Mouse (Mus musculus) embryonic facial prominence, embryonic 14.5 days (tissue): ENCODE measurements at regions not wholly inside any gene's neighbourhood (a gene's known extent, or its start where the extent isn't known, plus 50 kb on each side); places are given as distances from the start of the nearest gene placed in this dataset.

Experiments used
- ATAC-seq: fragments of 200-750 bp; cut with Nextera tagmentation; 2 replicates; pipeline ENCODE4 v1.8.0; 2017; ENCODE audit warnings: low read depth, moderate number of reproducible peaks, moderate TSS enrichment
- DNase-seq: peaks from one replicate; pipeline ENCODE4 v3.0.0-alpha.2; 2015; ENCODE audit warnings: low spot score
- H3K27ac ChIP-seq: fragments of 300-500 bp; sonication (generic); replicated peaks from 2 replicates; pipeline ENCODE4 v1.5.1; 2014; ENCODE audit warnings: low read depth, mild to moderate bottlenecking, low read length, moderate library complexity
- H3K27me3 ChIP-seq: fragments of 300-500 bp; sonication (generic); replicated peaks from 2 replicates; pipeline ENCODE4 v1.6.1; 2014; ENCODE audit warnings: low read length; ENCODE audit not compliant: control insufficient read depth, insufficient read depth
- H3K36me3 ChIP-seq: fragments of 300-500 bp; sonication (generic); 2 replicates; pipeline ENCODE4 v1.6.1; 2014; ENCODE audit warnings: low read length, mixed read lengths; ENCODE audit not compliant: control insufficient read depth, insufficient read depth
- H3K4me1 ChIP-seq: fragments of 300-500 bp; sonication (generic); 2 replicates; pipeline ENCODE4 v1.6.1; 2014; ENCODE audit warnings: antibody characterized with exemption, low read length; ENCODE audit not compliant: control insufficient read depth, insufficient read depth
- H3K4me2 ChIP-seq: fragments of 300-500 bp; sonication (generic); 2 replicates; pipeline ENCODE4 v1.6.1; 2014; ENCODE audit warnings: low read depth, mild to moderate bottlenecking, low read length, moderate library complexity, mixed read lengths
- H3K4me3 ChIP-seq: fragments of 300-500 bp; sonication (generic); 2 replicates; pipeline ENCODE4 v1.5.1; 2014; ENCODE audit warnings: low read depth, mild to moderate bottlenecking, low read length
- H3K9ac ChIP-seq: fragments of 300-500 bp; sonication (generic); 2 replicates; pipeline ENCODE4 v1.6.1; 2014; ENCODE audit warnings: low read depth, mild to moderate bottlenecking, low read length, moderate library complexity, mixed read lengths
- H3K9me3 ChIP-seq: fragments of 300-500 bp; sonication (generic); 2 replicates; pipeline ENCODE4 v1.6.1; 2016; ENCODE audit warnings: low read length; ENCODE audit not compliant: control insufficient read depth
- WGBS: fragments of 180-500 bp; shearing (Covaris S2); extraction: QIAGEN DNeasy Blood & Tissue Kit; methylation state at CpG from one replicate; pipeline ENCODE4 v1.1.7; 2014; 5-methylcytosine and 5-hydroxymethylcytosine counted together

DNA sequence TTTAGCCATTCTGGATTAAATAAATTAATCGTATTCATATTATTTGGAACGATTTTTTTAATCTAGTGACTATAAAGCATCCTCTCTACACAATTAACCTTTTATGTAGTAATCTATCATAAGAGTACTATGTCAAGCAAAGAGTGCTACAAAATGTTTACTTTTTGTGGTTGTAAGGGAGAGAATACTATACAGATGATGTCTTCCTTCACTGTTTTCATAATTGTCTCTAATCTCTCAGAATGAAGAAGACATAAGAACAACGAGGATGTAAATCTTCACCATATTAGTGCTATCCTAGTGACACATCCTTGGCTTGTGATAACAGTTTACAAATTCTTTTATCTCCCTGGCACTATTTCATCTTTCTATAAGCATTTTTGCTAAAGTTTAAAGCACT, 735.6 kb downstream of the Flrt2 start:
- H3K9ac ChIP-seq: no peak overlapping the region
- H3K27me3 ChIP-seq: no peaks in the 10 kb centered on the region
- no peaks in the 10 kb centered on the region for H3K4me1 ChIP-seq
- no peak overlapping the region for H3K4me2 ChIP-seq
- no peak overlapping the region for H3K4me3 ChIP-seq
- ATAC-seq: no peak
- H3K27ac ChIP-seq: no peak overlapping the region
- H3K9me3 ChIP-seq: no peaks in the 10 kb centered on the region
- H3K36me3 ChIP-seq: no peaks in the 10 kb centered on the region
- no peak for DNase-seq
- 83% methylated on average over 3 of the region's 3 CpGs for WGBS

- Histone ChIP-seq H3K4me2 (no peak overlapping the region), H3K4me1 (no peaks in the 10 kb centered on the region), H3K27me3 (no peaks in the 10 kb centered on the region), H3K9ac (no peak overlapping the region), H3K27ac (no peak overlapping the region), H3K36me3 (no peaks in the 10 kb centered on the region), H3K9me3 (no peaks in the 10 kb centered on the region), H3K4me3 (no peak overlapping the region)
- no peak for DNase-seq
- ATAC-seq: no peak
- WGBS: 81% methylated on average over 3 of the region's 3 CpGs
Measured at GRCm38 (mm10) chr12:96442546-96442945, 750.5 kb downstream of the Flrt2 start.

DNA sequence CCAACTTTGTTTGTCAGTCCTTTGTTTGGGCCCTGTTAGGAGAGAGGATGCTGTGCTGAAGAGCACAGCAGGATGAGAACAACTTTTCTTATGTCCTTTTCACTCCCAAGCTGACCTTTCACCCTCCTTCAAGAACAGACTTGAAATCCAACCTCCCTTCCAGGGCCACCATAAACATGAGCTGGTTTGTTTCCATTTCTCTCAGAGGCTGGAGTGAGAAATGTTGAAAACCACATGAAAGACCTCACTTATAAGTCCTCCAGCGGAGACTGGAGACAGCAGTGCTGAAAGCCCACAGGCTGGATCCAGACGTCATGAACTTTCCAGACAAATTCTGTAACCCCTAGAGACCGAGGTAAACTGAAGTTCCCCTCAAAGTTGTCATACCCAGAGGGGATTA, 761.3 kb downstream of the Flrt2 start:
- no peaks in the 10 kb centered on the region for H3K9me3 ChIP-seq
- ATAC-seq: peak; percentile 37; the same call in 1 of the 2 replicates
- peak; percentile 54 for DNase-seq

DNA sequence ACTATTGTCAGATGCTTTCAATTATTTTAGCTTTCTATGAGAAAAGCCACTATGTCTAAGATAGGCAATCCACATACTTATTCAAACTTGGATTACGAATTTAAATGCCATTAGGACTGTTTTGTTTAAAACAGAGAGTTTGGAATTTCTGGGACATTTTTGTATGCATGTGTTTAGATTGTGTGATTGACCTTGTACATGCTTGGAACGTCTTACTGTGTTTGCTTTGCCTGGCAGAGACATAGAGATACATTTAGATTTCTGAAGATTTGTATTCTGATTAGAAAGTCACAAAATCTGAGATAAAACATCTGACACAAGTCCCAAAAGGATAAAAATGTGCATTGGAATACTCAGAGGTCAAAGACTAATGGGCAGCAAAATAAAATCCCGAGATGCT, 784.3 kb downstream of the Flrt2 start:
- Histone ChIP-seq H3K4me3 (no peak overlapping the region), H3K4me1 (no peaks in the 10 kb centered on the region), H3K36me3 (no peaks in the 10 kb centered on the region), H3K27ac (no peak overlapping the region), H3K27me3 (no peaks in the 10 kb centered on the region), H3K9ac (no peak overlapping the region), H3K4me2 (no peak overlapping the region), H3K9me3 (no peaks in the 10 kb centered on the region)
- DNase-seq (no peak), ATAC-seq (no peak)
- WGBS: 39% methylated on average over 3 of the region's 3 CpGs

More for the DNA sequence above, 761.3 kb downstream of the Flrt2 start:
- no peak overlapping the region for H3K27ac ChIP-seq
- no peaks in the 10 kb centered on the region for H3K36me3 ChIP-seq
- no peak overlapping the region for H3K4me3 ChIP-seq
- H3K4me2 ChIP-seq: no peak overlapping the region
- no peaks in the 10 kb centered on the region for H3K4me1 ChIP-seq
- 14% methylated on average over 3 of the region's 3 CpGs for WGBS
- H3K27me3 ChIP-seq: no peaks in the 10 kb centered on the region
- H3K9ac ChIP-seq: no peak overlapping the region

- Histone ChIP-seq H3K4me2 (no peak overlapping the region), H3K9ac (no peak overlapping the region), H3K9me3 (no peaks in the 10 kb centered on the region), H3K4me1 (no peaks in the 10 kb centered on the region), H3K27me3 (no peaks in the 10 kb centered on the region), H3K36me3 (no peaks in the 10 kb centered on the region), H3K4me3 (no peak overlapping the region), H3K27ac (no peak overlapping the region)
- 38% methylated on average over 1 of the region's 1 CpGs for WGBS
- ATAC-seq: no peak
- peak; percentile 73 for DNase-seq
Measured at GRCm38 (mm10) chr12:96488448-96488960, 796.5 kb downstream of the Flrt2 start.

DNA sequence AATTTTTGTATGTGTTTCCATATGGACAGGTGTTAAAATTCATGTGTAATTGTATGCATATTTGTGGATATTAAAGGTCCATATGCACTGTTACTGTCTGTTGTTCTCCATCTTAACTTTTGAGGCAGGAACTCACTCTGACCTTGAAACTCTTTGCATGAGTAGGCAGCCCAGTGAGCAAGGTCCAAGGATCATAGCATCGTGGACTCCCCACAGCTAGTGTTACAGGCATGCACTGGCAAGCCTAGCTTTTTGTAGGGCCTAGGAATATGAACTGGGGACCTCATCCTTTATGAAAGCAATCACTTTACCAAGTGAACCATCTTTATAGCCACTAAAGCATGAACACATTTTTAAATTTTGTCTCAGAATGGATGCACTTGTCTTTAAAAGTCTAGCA, 817.6 kb downstream of the Flrt2 start:
- no peak for DNase-seq
- H3K36me3 ChIP-seq: no peaks in the 10 kb centered on the region
- 0 out of 2 replicates have a peak, but pooled peaks cover 2% of the 10 kb centered on the region for H3K27me3 ChIP-seq
- H3K9me3 ChIP-seq: no peaks in the 10 kb centered on the region
- no peak overlapping the region for H3K27ac ChIP-seq
- WGBS: 63% methylated on average over 1 of the region's 1 CpGs
- no peak for ATAC-seq
- H3K4me2 ChIP-seq: no peak overlapping the region
- H3K4me1 ChIP-seq: no peaks in the 10 kb centered on the region
- H3K4me3 ChIP-seq: no peak overlapping the region
- H3K9ac ChIP-seq: no peak overlapping the region

DNA sequence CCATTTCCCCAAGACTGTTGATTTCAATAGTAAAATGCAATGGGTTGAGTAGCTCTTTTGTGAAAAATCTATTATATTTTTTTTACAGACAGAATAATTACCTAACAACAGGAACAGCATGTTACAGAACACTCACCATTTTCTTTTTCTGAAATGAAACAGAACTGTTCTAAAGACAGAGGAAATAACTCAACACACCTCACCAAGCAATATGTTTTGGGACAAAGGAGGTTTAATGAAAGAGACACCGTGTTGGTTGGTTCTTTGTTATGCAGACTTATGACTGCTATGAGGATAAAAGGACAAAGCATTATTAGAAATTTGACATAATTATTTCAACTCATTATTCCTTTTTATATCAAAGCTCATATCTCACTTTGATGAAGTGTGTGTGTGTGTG, 866.8 kb downstream of the Flrt2 start:
- Histone ChIP-seq H3K27ac (no peak overlapping the region), H3K27me3 (no peaks in the 10 kb centered on the region), H3K36me3 (no peaks in the 10 kb centered on the region), H3K4me1 (no peaks in the 10 kb centered on the region), H3K4me3 (no peak overlapping the region), H3K9me3 (no peaks in the 10 kb centered on the region), H3K4me2 (no peak overlapping the region), H3K9ac (no peak overlapping the region)
- DNase-seq (no peak), ATAC-seq (no peak)
- WGBS: 79% methylated on average over 1 of the region's 1 CpGs

- H3K27ac ChIP-seq: no peak overlapping the region
- H3K4me3 ChIP-seq: no peak overlapping the region
- H3K9ac ChIP-seq: no peak overlapping the region
- DNase-seq: peak; percentile 26
- H3K27me3 ChIP-seq: no peaks in the 10 kb centered on the region
- no peaks in the 10 kb centered on the region for H3K36me3 ChIP-seq
- no peak overlapping the region for H3K4me2 ChIP-seq
- H3K4me1 ChIP-seq: no peaks in the 10 kb centered on the region
- 43% methylated on average over 3 of the region's 3 CpGs for WGBS
- H3K9me3 ChIP-seq: peaks cover 3% of the 10 kb centered on the region; the same call in 1 of the 2 replicates
- ATAC-seq: no peak
Measured at GRCm38 (mm10) chr12:96594845-96595244, 902.8 kb downstream of the Flrt2 start.

GRCm38 (mm10) chr12:96615134-96615533, 923.1 kb downstream of the Flrt2 start:
- Histone ChIP-seq H3K4me2 (no peak overlapping the region), H3K27ac (no peak overlapping the region), H3K36me3 (no peaks in the 10 kb centered on the region), H3K4me3 (no peak overlapping the region), H3K27me3 (no peaks in the 10 kb centered on the region), H3K4me1 (no peaks in the 10 kb centered on the region), H3K9me3 (no peaks in the 10 kb centered on the region), H3K9ac (no peak overlapping the region)
- ATAC-seq (no peak), DNase-seq (no peak)
- 70% methylated on average over 2 of the region's 2 CpGs for WGBS
